Mouse (Mus musculus) erythroblast, embryonic 14.5 days (primary cell): ENCODE results near the gene Smim13. TPM values are rescaled to one million over a fixed set of nuclear protein-coding genes. Genes with fewer than 3 reads are reported as not detected.

Experiments used
- H3K27me3 ChIP-seq: 2 replicates; pipeline ENCODE4 v1.6.1; 2012; ENCODE audit warnings: inconsistent platforms; ENCODE audit not compliant: control insufficient read depth
- H3K36me3 ChIP-seq: 2 replicates; pipeline ENCODE4 v1.6.1; 2012; ENCODE audit warnings: mild to moderate bottlenecking, inconsistent platforms; ENCODE audit not compliant: control insufficient read depth
- H3K4me1 ChIP-seq: 2 replicates; pipeline ENCODE4 v1.6.1; 2012; ENCODE audit warnings: inconsistent platforms; ENCODE audit not compliant: control insufficient read depth
- H3K4me3 ChIP-seq: replicated peaks from 2 replicates; pipeline ENCODE3; 2012; ENCODE audit warnings: moderate library complexity, mild to moderate bottlenecking, inconsistent platforms
- H3K9me3 ChIP-seq: 2 replicates; pipeline ENCODE4 v1.6.1; 2012; ENCODE audit warnings: low read length, inconsistent platforms, mixed read lengths; ENCODE audit not compliant: control insufficient read depth
- GATA1 ChIP-seq: IDR thresholded peaks from 2 replicates; pipeline ENCODE4 v1.6.1; 2012; ENCODE audit warnings: low read length, inconsistent platforms, mixed read lengths
- TAL1 ChIP-seq: IDR thresholded peaks from 3 replicates; pipeline ENCODE4 v1.6.1; 2012; ENCODE audit warnings: low read length, inconsistent platforms, mixed read lengths
- polyA plus RNA-seq: library from polyadenylated mRNA; stranded (reverse); fragments of >175 nt; gene quantifications from 2 replicates; pipeline ENCODE4 v1.2.3, GENCODE M21; 2012

The Smim13 gene
- polyA plus RNA-seq, 1 experiment, result 0.14 TPM

DNA sequence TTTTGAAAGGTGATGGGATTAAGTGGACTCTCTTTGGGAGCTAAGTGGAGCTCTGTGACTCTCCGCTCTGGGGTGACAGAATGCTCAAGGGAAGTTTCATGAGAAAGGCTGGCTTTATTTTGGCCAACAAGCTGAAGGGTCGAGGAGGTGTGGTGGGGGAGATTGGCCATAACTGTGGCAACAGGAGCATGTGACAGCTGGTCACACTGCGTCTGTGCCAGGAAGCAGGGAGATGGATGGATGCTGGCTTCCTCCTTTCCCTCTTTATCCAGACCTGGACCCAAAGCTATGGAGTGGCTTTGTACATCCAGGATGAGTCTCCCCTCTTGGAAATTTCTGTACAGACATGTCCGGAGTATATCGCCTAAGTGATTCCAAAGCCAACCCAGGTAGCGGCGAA lies 16.4 kb upstream of the Smim13 start:
- no peaks in the 10 kb centered on the region for H3K27me3 ChIP-seq
- TF ChIP-seq TAL1, result no peak
- TF ChIP-seq GATA1, result no peak
- H3K4me3 ChIP-seq, result no peak overlapping the region
- H3K9me3 ChIP-seq, result no peaks in the 10 kb centered on the region
- no peaks in the 10 kb centered on the region for H3K4me1 ChIP-seq
- no peaks in the 10 kb centered on the region for H3K36me3 ChIP-seq

DNA sequence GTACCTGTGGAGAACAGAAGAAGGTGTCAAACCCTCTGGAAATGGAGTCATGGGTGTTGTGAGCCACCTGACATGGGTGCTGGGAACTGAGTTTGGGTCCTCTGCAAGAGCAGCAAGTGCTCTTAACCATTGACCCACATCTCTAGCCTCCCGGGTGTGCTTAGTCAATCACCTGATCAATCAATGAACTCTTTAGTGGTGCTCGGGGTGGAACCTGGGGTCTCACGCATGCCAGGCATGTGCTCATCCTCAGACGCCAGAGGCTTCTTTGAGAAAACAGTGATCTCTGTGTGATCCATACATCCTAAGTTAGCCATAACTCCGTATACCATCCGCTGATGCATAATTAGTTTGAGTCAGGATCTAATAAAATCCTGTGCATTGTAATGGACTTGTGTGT lies 14.5 kb upstream of the Smim13 start:
- Histone ChIP-seq H3K27me3 (peaks cover 9% of the 10 kb centered on the region; the same call in 1 of the 2 replicates), H3K9me3 (no peaks in the 10 kb centered on the region), H3K4me1 (no peaks in the 10 kb centered on the region), H3K36me3 (no peaks in the 10 kb centered on the region), H3K4me3 (no peak overlapping the region)
- TF ChIP-seq GATA1, result no peak
- no peak for TF ChIP-seq TAL1

DNA sequence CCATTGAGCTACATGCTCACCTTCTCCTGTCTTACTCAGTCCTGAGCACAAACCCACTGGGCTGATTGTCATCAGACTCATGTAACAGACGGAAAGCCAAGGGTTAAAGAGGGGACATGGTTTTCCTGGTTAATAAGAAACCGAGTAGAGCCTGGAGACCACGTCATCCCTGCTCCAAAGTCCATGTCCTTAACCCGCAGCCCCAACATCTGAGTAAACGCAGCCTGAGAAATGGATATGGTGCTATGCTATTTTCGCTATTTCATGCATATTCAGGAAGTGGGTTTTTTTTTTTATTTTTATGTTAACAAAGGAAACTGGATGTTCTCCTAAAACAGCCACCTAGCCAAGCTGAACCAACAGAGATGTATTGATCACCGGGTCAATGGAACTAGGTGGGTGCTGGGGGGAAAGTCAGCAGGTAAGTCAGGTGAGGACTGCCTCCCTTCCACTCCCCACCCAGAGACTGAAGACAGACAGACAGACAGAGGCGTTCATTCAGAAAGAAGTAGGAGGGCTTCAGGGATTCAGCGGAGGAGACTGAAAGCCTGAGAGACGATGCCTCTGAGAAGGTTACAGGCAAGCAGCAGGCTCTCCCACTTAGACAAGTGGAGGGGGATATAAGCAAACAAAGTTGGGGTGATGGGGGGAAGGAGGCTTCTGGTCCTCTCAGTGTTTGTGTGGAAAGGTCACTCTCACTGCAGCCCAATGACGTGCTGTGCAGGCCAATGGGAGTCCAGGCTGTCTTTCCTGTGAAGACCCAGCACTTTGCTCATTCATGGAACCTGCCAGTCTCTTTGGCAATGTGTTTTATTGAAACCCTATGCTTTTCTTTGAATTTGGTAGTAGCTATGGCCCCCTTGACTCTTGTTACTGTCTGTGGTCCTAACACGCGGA lies 13.6 kb upstream of the Smim13 start:
- no peaks in the 10 kb centered on the region for H3K9me3 ChIP-seq
- no peak for TF ChIP-seq TAL1
- TF ChIP-seq GATA1, result no peak
- H3K27me3 ChIP-seq, result peaks cover 9% of the 10 kb centered on the region; the same call in 1 of the 2 replicates
- H3K4me3 ChIP-seq, result peak overlapping the region; percentile 49
- no peaks in the 10 kb centered on the region for H3K4me1 ChIP-seq
- H3K36me3 ChIP-seq, result no peaks in the 10 kb centered on the region

DNA sequence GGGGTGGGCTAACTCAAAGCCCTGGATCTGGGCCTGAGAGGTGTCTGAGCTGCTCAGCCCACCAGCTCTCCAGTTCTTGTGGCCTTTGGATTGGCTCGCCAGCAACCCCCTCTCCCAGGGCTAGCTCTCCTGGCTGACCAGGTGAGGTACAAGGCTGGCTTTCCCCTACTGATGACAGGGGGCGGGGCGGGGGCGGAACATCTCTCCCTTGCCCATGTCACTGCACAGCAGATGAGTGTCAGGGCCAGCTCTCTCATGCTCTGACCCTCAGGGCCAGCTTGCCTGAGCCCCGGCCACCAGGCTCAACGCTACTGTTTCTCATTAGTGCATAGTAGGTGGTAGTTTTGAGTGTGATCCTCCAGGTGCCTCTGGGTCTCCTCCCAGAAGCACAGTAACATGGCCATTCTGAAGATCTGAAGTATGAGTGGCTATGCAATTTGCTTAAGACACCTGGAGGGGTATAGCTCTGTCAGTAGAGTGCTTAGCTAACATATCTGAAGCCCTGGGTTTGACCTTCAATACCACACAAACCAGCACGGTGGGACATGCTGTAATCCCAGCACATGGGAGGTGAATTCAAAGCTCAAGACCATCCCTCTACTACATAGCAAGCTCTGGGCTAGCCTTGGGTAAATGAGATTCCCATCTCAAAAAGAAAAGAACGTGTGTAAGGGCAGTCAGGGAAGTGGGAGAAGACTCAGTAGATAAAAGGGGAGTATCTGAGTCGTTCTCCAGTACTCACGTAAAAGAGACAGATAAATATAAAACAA lies 11.4 kb upstream of the Smim13 start:
- Histone ChIP-seq H3K4me1 (no peaks in the 10 kb centered on the region), H3K36me3 (no peaks in the 10 kb centered on the region), H3K4me3 (no peak overlapping the region), H3K9me3 (no peaks in the 10 kb centered on the region), H3K27me3 (peaks cover 9% of the 10 kb centered on the region; the same call in 1 of the 2 replicates)
- TF ChIP-seq TAL1, result no peak
- TF ChIP-seq GATA1, result no peak

DNA sequence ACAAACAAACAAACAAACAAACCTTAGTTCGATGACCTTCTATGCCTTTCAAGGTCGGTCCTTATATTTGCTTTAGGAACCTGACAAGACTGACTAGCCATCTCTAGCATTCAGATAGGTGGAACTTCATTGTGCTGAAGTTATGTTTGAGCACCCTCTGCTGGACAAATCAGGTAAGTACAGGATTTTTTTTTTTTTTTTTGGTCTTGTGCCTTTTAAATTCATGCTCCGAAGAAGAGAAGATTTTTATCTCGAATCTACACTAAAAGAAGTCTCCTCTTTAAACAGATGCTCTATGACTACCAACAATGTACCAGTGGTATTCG lies 10.9 kb upstream of the Smim13 start:
- H3K4me1 ChIP-seq, result no peaks in the 10 kb centered on the region
- TF ChIP-seq GATA1 (no peak), TAL1 (no peak)
- no peaks in the 10 kb centered on the region for H3K36me3 ChIP-seq
- peaks cover 9% of the 10 kb centered on the region; the same call in 1 of the 2 replicates for H3K27me3 ChIP-seq
- H3K4me3 ChIP-seq, result no peak overlapping the region
- no peaks in the 10 kb centered on the region for H3K9me3 ChIP-seq

DNA sequence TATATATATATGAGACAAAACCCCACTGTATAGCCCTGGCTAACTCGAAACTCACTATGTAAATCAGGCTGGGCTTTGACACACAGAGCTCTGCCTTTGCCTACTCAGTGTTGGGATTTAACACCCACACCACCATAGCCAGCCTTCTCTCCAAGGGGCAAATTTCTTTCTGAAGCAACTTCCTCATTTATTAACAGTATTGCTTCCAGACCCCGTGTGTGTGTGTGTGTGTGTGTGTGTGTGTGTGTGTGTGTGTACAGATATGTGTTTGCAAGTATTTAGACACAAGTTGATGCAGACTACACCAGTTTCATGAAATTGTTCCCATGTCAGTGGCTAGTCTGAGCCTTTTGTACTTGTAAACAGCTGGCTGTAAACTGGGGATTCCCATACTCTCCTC lies 8.1 kb upstream of the Smim13 start:
- Histone ChIP-seq H3K4me3 (no peak overlapping the region), H3K4me1 (no peaks in the 10 kb centered on the region), H3K9me3 (no peaks in the 10 kb centered on the region), H3K36me3 (no peaks in the 10 kb centered on the region), H3K27me3 (peaks cover 14% of the 10 kb centered on the region)
- TF ChIP-seq GATA1, result no peak
- TF ChIP-seq TAL1, result no peak

DNA sequence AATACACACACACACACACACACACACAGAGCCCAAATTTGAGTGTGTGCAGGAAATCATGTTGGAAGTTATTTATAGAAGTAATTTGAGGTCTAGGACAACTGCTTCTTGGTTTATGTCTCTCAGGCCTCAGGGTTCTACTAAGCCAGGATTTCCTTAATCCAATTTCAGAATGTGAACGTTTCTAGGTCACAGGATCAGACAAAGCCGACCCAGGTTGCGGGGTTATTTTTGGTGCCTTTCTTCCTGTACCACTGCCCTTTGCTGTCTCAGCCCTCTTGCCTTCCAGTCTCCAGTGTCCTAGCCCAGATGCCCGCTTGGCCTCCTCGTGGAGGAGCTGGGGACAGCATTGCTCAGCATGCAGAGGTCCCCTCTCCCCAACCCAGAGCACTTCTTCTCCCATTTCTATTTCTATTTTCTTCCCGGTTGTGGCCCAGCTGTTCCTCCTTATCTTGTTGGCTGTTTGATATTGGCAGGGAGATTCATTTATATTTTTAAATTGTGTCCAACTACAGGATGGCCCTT lies 5.3 kb upstream of the Smim13 start:
- peaks cover 17% of the 10 kb centered on the region for H3K4me1 ChIP-seq
- no peaks in the 10 kb centered on the region for H3K36me3 ChIP-seq
- H3K27me3 ChIP-seq, result peaks cover 13% of the 10 kb centered on the region
- no peaks in the 10 kb centered on the region for H3K9me3 ChIP-seq
- no peak for TF ChIP-seq GATA1
- no peak for TF ChIP-seq TAL1
- H3K4me3 ChIP-seq, result no peak overlapping the region

DNA sequence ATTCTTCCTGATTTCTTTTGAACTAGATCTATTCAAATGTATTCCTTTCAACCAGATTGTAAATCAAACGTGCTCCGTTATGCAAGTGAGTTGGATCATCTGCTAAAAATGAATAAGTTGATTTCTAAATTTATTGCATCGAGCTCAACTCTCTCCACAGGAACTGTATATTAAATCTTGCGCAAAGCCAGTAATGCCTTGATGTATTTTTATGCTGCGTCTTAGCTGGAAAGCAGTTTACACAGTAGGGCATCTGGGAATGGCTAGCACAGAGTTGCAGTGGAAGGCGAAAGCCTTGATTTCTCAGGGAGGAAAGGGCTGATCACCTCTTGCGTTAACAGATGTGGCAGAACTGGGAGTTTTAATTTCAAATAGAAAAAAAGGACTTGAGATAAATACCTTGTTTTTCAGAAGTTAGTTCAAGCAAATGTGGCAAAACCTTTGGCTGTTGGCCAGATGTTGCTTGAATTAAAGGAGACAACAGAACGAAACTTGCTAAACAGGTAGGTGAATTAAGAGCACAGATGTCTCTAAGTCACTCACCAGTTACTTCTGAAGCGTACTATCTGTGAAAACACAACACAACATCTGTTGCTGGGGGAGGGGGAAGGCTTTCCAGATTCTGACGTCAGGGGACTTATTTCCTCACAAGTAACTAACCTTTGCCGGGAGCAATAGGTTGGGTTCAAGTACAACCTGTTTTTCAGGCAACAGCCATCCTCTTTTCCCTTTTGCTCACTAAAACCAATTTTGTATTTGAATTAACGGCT lies 708 bp upstream of the Smim13 start:
- peaks cover 39% of the 10 kb centered on the region for H3K4me1 ChIP-seq
- 0 out of 3 replicates have a peak, but pooled peaks have one; percentile 30 for TF ChIP-seq TAL1
- TF ChIP-seq GATA1, result no peak
- peak overlapping the region; percentile 100 for H3K4me3 ChIP-seq
- no peaks in the 10 kb centered on the region for H3K9me3 ChIP-seq
- peaks cover 6% of the 10 kb centered on the region for H3K27me3 ChIP-seq
- H3K36me3 ChIP-seq, result no peaks in the 10 kb centered on the region; the same call in 1 of the 2 replicates
